Mouse (Mus musculus) kidney, postnatal 14 days (tissue): ENCODE measurements around the gene 4930516K23Rik.

ENCODE experiments used
- DNase-seq: peaks from one replicate; pipeline ENCODE4 v3.0.0; 2022; ENCODE audit warnings: mixed read lengths

4930516K23Rik gene

GRCm38 (mm10) chr7:104061345-104061744 is at the start of gene 4930516K23Rik:
Gene 4930516K23Rik, minus strand, starts transcription at chr7:104061445.
- DNase-seq = no peak

DNA sequence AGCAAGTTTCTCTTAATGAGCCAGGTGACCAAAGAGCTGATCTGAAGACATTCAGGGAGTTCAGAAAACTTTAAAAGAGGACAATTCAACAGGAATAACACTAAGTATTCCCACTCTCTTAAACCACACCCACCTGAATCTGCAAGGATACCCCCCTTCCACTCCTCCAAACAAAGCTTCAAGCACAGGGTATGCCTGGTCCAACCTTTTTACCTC is 43.4 kb upstream of the 4930516K23Rik start, which contains the start of gene Olfr646:
Olfr646 (plus strand) TSS at position 117 of the 216 bp plus-strand sequence.
- no peak for DNase-seq

GRCm38 (mm10) chr7:104103913-104104756 is 42.9 kb upstream of the 4930516K23Rik start:
- DNase-seq = no peak

- no peak for DNase-seq
Measured at GRCm38 (mm10) chr7:104085365-104085764, 24.1 kb upstream of the 4930516K23Rik start, which contains the start of gene Olfr645. Gene Olfr645, minus strand, starts transcription at chr7:104085465.

GRCm38 (mm10) chr7:104071769-104072168 is 10.5 kb upstream of the 4930516K23Rik start, which contains the start of gene Olfr644:
Gene Olfr644, minus strand, starts transcription at chr7:104071869.
- no peak for DNase-seq

- no peak for DNase-seq
Measured at GRCm38 (mm10) chr7:104059215-104059614, 2.0 kb downstream of the 4930516K23Rik start.

DNA sequence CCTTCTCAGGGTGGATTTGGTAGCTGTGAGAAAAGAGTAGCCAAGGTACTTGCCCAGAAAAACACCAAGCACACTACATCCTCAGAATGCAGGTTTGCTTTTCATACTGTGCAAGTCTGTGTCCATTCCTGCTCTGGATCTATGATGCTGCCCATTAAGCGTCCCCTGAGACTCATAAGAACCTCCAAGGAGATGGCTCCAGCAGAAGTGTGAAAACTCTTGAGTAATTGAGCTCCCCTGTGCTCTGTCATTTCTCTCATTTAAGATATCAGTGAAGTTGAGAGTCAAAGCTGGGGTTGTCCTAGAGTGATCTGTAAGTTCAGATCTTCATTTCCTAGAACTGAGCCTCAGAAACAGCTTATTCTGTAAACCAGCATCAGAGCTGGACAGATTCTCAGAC is 8.7 kb downstream of the 4930516K23Rik start, which contains the start of gene Olfr642:
Olfr642 (minus strand) TSS at position 101 of the 400 bp plus-strand sequence.
- DNase-seq = no peak

GRCm38 (mm10) chr7:104050745-104051144 is 10.5 kb downstream of the 4930516K23Rik start:
- DNase-seq = no peak

GRCm38 (mm10) chr7:104035145-104035544 is 26.1 kb downstream of the 4930516K23Rik start, which contains the start of gene Olfr641:
Gene Olfr641, plus strand, starts transcription at chr7:104035445.
- no peak for DNase-seq

DNA sequence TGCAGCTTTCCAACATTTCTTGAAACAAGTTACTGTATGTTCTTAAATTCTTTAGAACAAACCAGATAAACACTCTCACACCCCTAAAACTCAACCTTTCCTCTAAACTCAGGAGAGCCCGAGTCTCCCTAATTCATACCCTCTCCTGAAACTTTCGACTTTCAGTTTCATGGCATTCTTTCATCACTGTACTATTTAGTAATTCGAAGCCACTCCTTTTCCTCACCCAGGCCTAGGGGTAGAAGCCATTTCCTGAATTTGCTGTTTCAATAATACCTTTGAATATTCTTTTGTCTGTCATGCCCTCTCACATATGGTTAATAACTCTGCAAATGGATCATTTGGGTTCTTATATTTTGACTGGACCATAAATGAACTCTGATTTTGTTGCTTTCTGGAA is 34.3 kb downstream of the 4930516K23Rik start:
- no peak for DNase-seq

GRCm38 (mm10) chr7:104025473-104025872 is 35.8 kb downstream of the 4930516K23Rik start, which contains the start of gene Olfr640:
Gene Olfr640, minus strand, starts transcription at chr7:104025573.
- no peak for DNase-seq

GRCm38 (mm10) chr7:104021651-104022050 is 39.6 kb downstream of the 4930516K23Rik start:
- DNase-seq = no peak

- no peak for DNase-seq
Measured at GRCm38 (mm10) chr7:104018953-104019352, 42.3 kb downstream of the 4930516K23Rik start.

GRCm38 (mm10) chr7:104017203-104017602 is 44.0 kb downstream of the 4930516K23Rik start, which contains the start of gene Olfr639:
Gene Olfr639, minus strand, starts transcription at chr7:104017303.
- DNase-seq = no peak
